Mouse (Mus musculus) C3H10T1/2 (cell line): ENCODE data around the gene Apex2. TPM values are rescaled to one million over a fixed set of nuclear protein-coding genes. Genes with fewer than 3 reads are reported as not detected.

ENCODE experiments used
- polyA plus RNA-seq, 2 experiments: library from polyadenylated mRNA; unstranded; fragments of >200 nt; fragmentation: generic; extraction: Trizol; gene quantifications; one replicate each; pipeline ENCODE4 v1.2.1; 2012; ENCODE audit warnings: missing spikeins in 2 of 2

Gene Apex2
- 10 to 100 TPM in 1 of 2 experiments, 1 to 10 TPM in 1; 9.0 to 19.3 TPM for polyA plus RNA-seq

GRCm38 (mm10) chrX:150589696-150590095 lies at the start of gene Apex2:
Gene Apex2 (minus strand): TSS chrX:150589868.

GRCm38 (mm10) chrX:150588023-150588764 lies 1.5 kb downstream of the Apex2 start, which contains the start of gene Pfkfb1:
Gene Pfkfb1 (plus strand): TSS chrX:150588229.

GRCm38 (mm10) chrX:150547239-150547638 lies 42.4 kb downstream of the Apex2 start, which contains the start of gene Alas2:
Gene Alas2 (plus strand): TSS chrX:150547375.

Other genes starting within 250 kb of the Apex2 start
- gene Tmem29, start 130.7 kb downstream of the Apex2 start, polyA plus RNA-seq = 10 to 100 TPM in 1 of 2 experiments, 1 to 10 TPM in 1; 2.3 to 16.8 TPM
- gene Alas2, start 42.5 kb downstream of the Apex2 start, polyA plus RNA-seq = under 1 TPM in 1 of 2 experiments, not detected in 1; 0.80 TPM
- 1 to 10 TPM; 1.5 to 2.5 TPM for gene Pfkfb1, start 1.6 kb downstream of the Apex2 start, polyA plus RNA-seq
- under 1 TPM in 1 of 2 experiments, not detected in 1; 0.11 TPM for gene Tro, start 67.7 kb upstream of the Apex2 start, polyA plus RNA-seq
- 100 to 1,000 TPM in 1 of 2 experiments, 10 to 100 TPM in 1; 24.2 to 432 TPM for gene Maged2, start 224.5 kb upstream of the Apex2 start, polyA plus RNA-seq